Mouse (Mus musculus): Measurements from ENCODE around the gene Galntl6. TPM values are rescaled to one million over a fixed set of nuclear protein-coding genes. Genes with fewer than 3 reads are reported as not detected.

Galntl6 gene
- polyA plus RNA-seq, 1 experiment, result not detected

- WGBS, result 19% methylated on average over 8 of the region's 8 CpGs
- Histone ChIP-seq H3K4me1 (ENCODE audit: control insufficient read depth, insufficient read depth, insufficient read length, low read length) (no peaks in the 10 kb centered on the region), H3K27ac (ENCODE audit: insufficient read depth, low read depth, low read length) (no peak overlapping the region), H3K27me3 (ENCODE audit: control insufficient read depth, insufficient read depth, low read length) (no peaks in the 10 kb centered on the region), H3K36me3 (ENCODE audit: control insufficient read depth, insufficient read depth, low read length) (no peaks in the 10 kb centered on the region), H3K4me3 (ENCODE audit: low read depth, low read length) (no peak overlapping the region)
- TF ChIP-seq POLR2A (IDR thresholded peaks at IDR 0.05; ENCODE audit: low read depth, low read length) (no peak), CTCF (IDR thresholded peaks at IDR 0.05; ENCODE audit: extremely low read depth, insufficient read length, insufficient replicate concordance, low read depth, low read length) (no peak)
Measured at GRCm38 (mm10) chr8:57731666-57732065, 1180.8 kb downstream of the Galntl6 start.

DNA sequence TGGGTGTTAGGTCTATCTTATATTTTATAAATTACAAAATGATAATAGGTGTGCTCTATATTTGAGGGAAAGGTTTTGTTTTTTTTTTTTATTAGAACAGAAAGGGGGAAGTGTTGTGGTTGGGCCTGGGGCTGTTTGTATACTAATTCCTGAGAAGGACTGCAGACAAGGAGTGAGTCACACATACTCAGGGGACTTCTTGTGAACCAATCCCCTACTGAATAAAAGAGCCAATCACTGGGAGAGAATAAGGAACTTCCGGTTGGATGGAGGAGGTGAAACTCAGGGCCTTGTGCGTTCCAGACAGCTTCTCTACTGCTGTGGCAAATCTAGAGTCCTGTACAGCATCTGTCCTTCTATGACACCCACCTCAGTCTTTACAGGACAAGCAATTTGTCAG, 1184.2 kb downstream of the Galntl6 start:
- 84% methylated on average over 2 of the region's 2 CpGs for WGBS

GRCm38 (mm10) chr8:57724843-57725627, 1187.4 kb downstream of the Galntl6 start:
- H3K4me1 ChIP-seq (ENCODE audit: control insufficient read depth, insufficient read depth, insufficient read length, low read length), result 0 out of 2 replicates have a peak, but pooled peaks cover 1% of the 10 kb centered on the region
- H3K27ac ChIP-seq (ENCODE audit: insufficient read depth, low read depth, low read length), result no peak overlapping the region
- H3K4me3 ChIP-seq (ENCODE audit: low read depth, low read length), result no peak overlapping the region
- TF ChIP-seq CTCF (IDR thresholded peaks at IDR 0.05; ENCODE audit: extremely low read depth, insufficient read length, insufficient replicate concordance, low read depth, low read length) (no peak), POLR2A (IDR thresholded peaks at IDR 0.05; ENCODE audit: low read depth, low read length) (no peak)
- 79% methylated on average over 13 of the region's 13 CpGs for WGBS
- H3K36me3 ChIP-seq (ENCODE audit: control insufficient read depth, insufficient read depth, low read length), result no peaks in the 10 kb centered on the region
- no peaks in the 10 kb centered on the region for H3K27me3 ChIP-seq (ENCODE audit: control insufficient read depth, insufficient read depth, low read length)

More for the DNA sequence above, 1184.2 kb downstream of the Galntl6 start:
- Histone ChIP-seq H3K27me3 (ENCODE audit: control insufficient read depth, insufficient read depth, low read length) (no peaks in the 10 kb centered on the region), H3K27ac (ENCODE audit: insufficient read depth, low read depth, low read length) (no peak overlapping the region), H3K4me1 (ENCODE audit: control insufficient read depth, insufficient read depth, insufficient read length, low read length) (0 out of 2 replicates have a peak, but pooled peaks cover 1% of the 10 kb centered on the region), H3K36me3 (ENCODE audit: control insufficient read depth, insufficient read depth, low read length) (no peaks in the 10 kb centered on the region), H3K4me3 (ENCODE audit: low read depth, low read length) (no peak overlapping the region)
- no peak for TF ChIP-seq CTCF (IDR thresholded peaks at IDR 0.05; ENCODE audit: extremely low read depth, insufficient read length, insufficient replicate concordance, low read depth, low read length)
- no peak for TF ChIP-seq POLR2A (IDR thresholded peaks at IDR 0.05; ENCODE audit: low read depth, low read length)

Other genes starting within 250 kb of the Galntl6 start
- gene BC030500, start 885 bp downstream of the Galntl6 start, polyA plus RNA-seq (2012; rRNA removed), result not detected in 2 replicates